Mouse (Mus musculus) intestine, embryonic 15.5 days (tissue): ENCODE measurements at regions not wholly inside any gene's neighbourhood (a gene's known extent, or its start where the extent isn't known, plus 50 kb on each side); places are given as distances from the start of the nearest gene placed in this dataset.

ENCODE experiments used
- ATAC-seq: fragments of 200-750 bp; cut with Nextera tagmentation; 2 replicates; pipeline ENCODE4 v1.8.0; 2017; ENCODE audit warnings: moderate TSS enrichment, moderate library complexity
- H3K27ac ChIP-seq: fragments of 300-500 bp; sonication (generic); 2 replicates; pipeline ENCODE4 v1.5.1; 2015; ENCODE audit warnings: mild to moderate bottlenecking, inconsistent platforms
- H3K27me3 ChIP-seq: fragments of 300-500 bp; sonication (generic); replicated peaks from 2 replicates; pipeline ENCODE4 v1.6.1; 2015; ENCODE audit warnings: inconsistent platforms
- H3K36me3 ChIP-seq: fragments of 300-500 bp; sonication (generic); 2 replicates; pipeline ENCODE4 v1.6.1; 2015; ENCODE audit warnings: inconsistent platforms
- H3K4me1 ChIP-seq: fragments of 300-500 bp; sonication (generic); replicated peaks from 2 replicates; pipeline ENCODE4 v1.6.1; 2015; ENCODE audit warnings: inconsistent platforms
- H3K4me2 ChIP-seq: fragments of 300-500 bp; sonication (generic); replicated peaks from 2 replicates; pipeline ENCODE4 v1.6.1; 2015; ENCODE audit warnings: mild to moderate bottlenecking, inconsistent platforms
- H3K4me3 ChIP-seq: fragments of 300-500 bp; sonication (generic); replicated peaks from 2 replicates; pipeline ENCODE4 v1.5.1; 2015; ENCODE audit warnings: inconsistent platforms
- H3K9ac ChIP-seq: fragments of 300-500 bp; sonication (generic); 2 replicates; pipeline ENCODE4 v1.6.1; 2015; ENCODE audit warnings: inconsistent platforms
- H3K9me3 ChIP-seq: fragments of 300-500 bp; sonication (generic); 2 replicates; pipeline ENCODE4 v1.6.1; 2016; ENCODE audit warnings: inconsistent platforms
- WGBS: fragments of 180-500 bp; shearing (Covaris S2); methylation state at CpG from one replicate; pipeline ENCODE4 v1.1.7; 2015; 5-methylcytosine and 5-hydroxymethylcytosine counted together

GRCm38 (mm10) chr1:35663006-35663405 lies 405.2 kb upstream of the Hs6st1 start:
- H3K9ac ChIP-seq = no peak overlapping the region
- no peaks in the 10 kb centered on the region for H3K36me3 ChIP-seq
- 84% methylated on average over 4 of the region's 4 CpGs for WGBS
- H3K9me3 ChIP-seq = no peaks in the 10 kb centered on the region
- no peak overlapping the region for H3K4me3 ChIP-seq
- H3K4me1 ChIP-seq = no peaks in the 10 kb centered on the region
- H3K27me3 ChIP-seq = no peaks in the 10 kb centered on the region
- H3K4me2 ChIP-seq = no peak overlapping the region
- ATAC-seq = no peak
- H3K27ac ChIP-seq = no peak overlapping the region

GRCm38 (mm10) chr1:35673524-35673923 lies 394.7 kb upstream of the Hs6st1 start:
- Histone ChIP-seq H3K9me3 (no peaks in the 10 kb centered on the region), H3K4me3 (no peak overlapping the region)
- ATAC-seq = no peak

GRCm38 (mm10) chr1:35673992-35674391 lies 394.2 kb upstream of the Hs6st1 start:
- 88% methylated on average over 1 of the region's 1 CpGs for WGBS
- H3K9me3 ChIP-seq = no peaks in the 10 kb centered on the region
- ATAC-seq = no peak
- H3K4me1 ChIP-seq = no peaks in the 10 kb centered on the region
- no peak overlapping the region for H3K9ac ChIP-seq
- H3K27ac ChIP-seq = no peak overlapping the region
- no peak overlapping the region for H3K4me2 ChIP-seq
- no peaks in the 10 kb centered on the region for H3K36me3 ChIP-seq
- H3K4me3 ChIP-seq = no peak overlapping the region
- no peaks in the 10 kb centered on the region for H3K27me3 ChIP-seq

More at GRCm38 (mm10) chr1:35673524-35673923, 394.7 kb upstream of the Hs6st1 start:
- H3K27me3 ChIP-seq = no peaks in the 10 kb centered on the region
- H3K4me2 ChIP-seq = no peak overlapping the region
- H3K4me1 ChIP-seq = no peaks in the 10 kb centered on the region
- no peak overlapping the region for H3K9ac ChIP-seq
- H3K27ac ChIP-seq = no peak overlapping the region
- 84% methylated on average over 4 of the region's 4 CpGs for WGBS
- H3K36me3 ChIP-seq = no peaks in the 10 kb centered on the region

- no peak overlapping the region for H3K4me3 ChIP-seq
- no peak for ATAC-seq
- H3K4me2 ChIP-seq = no peak overlapping the region
- no peaks in the 10 kb centered on the region for H3K9me3 ChIP-seq
- no peak overlapping the region for H3K27ac ChIP-seq
- WGBS = 79% methylated on average over 8 of the region's 8 CpGs
- H3K9ac ChIP-seq = no peak overlapping the region
- no peaks in the 10 kb centered on the region for H3K4me1 ChIP-seq
- H3K27me3 ChIP-seq = no peaks in the 10 kb centered on the region
- H3K36me3 ChIP-seq = no peaks in the 10 kb centered on the region
Observed at GRCm38 (mm10) chr1:35682511-35682949, 385.7 kb upstream of the Hs6st1 start.

GRCm38 (mm10) chr1:35685651-35686050 lies 382.5 kb upstream of the Hs6st1 start:
- 46% methylated on average over 6 of the region's 6 CpGs for WGBS
- ATAC-seq = no peak
- Histone ChIP-seq H3K4me2 (no peak overlapping the region), H3K9me3 (no peaks in the 10 kb centered on the region), H3K4me3 (no peak overlapping the region), H3K9ac (no peak overlapping the region), H3K4me1 (no peaks in the 10 kb centered on the region; the same call in 1 of the 2 replicates), H3K36me3 (no peaks in the 10 kb centered on the region), H3K27ac (no peak overlapping the region), H3K27me3 (no peaks in the 10 kb centered on the region)

- no peaks in the 10 kb centered on the region for H3K4me1 ChIP-seq
- no peaks in the 10 kb centered on the region for H3K9me3 ChIP-seq
- H3K4me2 ChIP-seq = no peak overlapping the region
- H3K36me3 ChIP-seq = no peaks in the 10 kb centered on the region
- H3K9ac ChIP-seq = no peak overlapping the region
- no peak overlapping the region for H3K4me3 ChIP-seq
- H3K27me3 ChIP-seq = no peaks in the 10 kb centered on the region
- no peak overlapping the region for H3K27ac ChIP-seq
- WGBS = 53% methylated on average over 3 of the region's 3 CpGs
- ATAC-seq = no peak
Observed at GRCm38 (mm10) chr1:35694349-35694748, 373.9 kb upstream of the Hs6st1 start.

- Histone ChIP-seq H3K9ac (no peak overlapping the region), H3K9me3 (no peaks in the 10 kb centered on the region), H3K27me3 (no peaks in the 10 kb centered on the region), H3K36me3 (no peaks in the 10 kb centered on the region), H3K4me1 (no peaks in the 10 kb centered on the region), H3K4me3 (no peak overlapping the region), H3K27ac (no peak overlapping the region), H3K4me2 (no peak overlapping the region)
- no peak for ATAC-seq
- 70% methylated on average over 15 of the region's 15 CpGs for WGBS
Observed at GRCm38 (mm10) chr1:35694775-35695591, 373.2 kb upstream of the Hs6st1 start.

GRCm38 (mm10) chr1:35697218-35697617 lies 371.0 kb upstream of the Hs6st1 start:
- ATAC-seq = no peak
- no peak overlapping the region for H3K4me3 ChIP-seq
- no peaks in the 10 kb centered on the region for H3K27me3 ChIP-seq
- H3K36me3 ChIP-seq = no peaks in the 10 kb centered on the region
- no peaks in the 10 kb centered on the region for H3K9me3 ChIP-seq
- H3K27ac ChIP-seq = no peak overlapping the region
- no peak overlapping the region for H3K9ac ChIP-seq
- WGBS = 39% methylated on average over 4 of the region's 4 CpGs
- no peaks in the 10 kb centered on the region for H3K4me1 ChIP-seq
- H3K4me2 ChIP-seq = no peak overlapping the region

- no peak for ATAC-seq
- H3K27me3 ChIP-seq = no peaks in the 10 kb centered on the region
- no peak overlapping the region for H3K4me2 ChIP-seq
- H3K4me3 ChIP-seq = no peak overlapping the region
- no peaks in the 10 kb centered on the region for H3K9me3 ChIP-seq
- WGBS = 37% methylated on average over 10 of the region's 10 CpGs
- H3K36me3 ChIP-seq = no peaks in the 10 kb centered on the region
- no peak overlapping the region for H3K27ac ChIP-seq
- no peak overlapping the region for H3K9ac ChIP-seq
- no peaks in the 10 kb centered on the region for H3K4me1 ChIP-seq
Observed at GRCm38 (mm10) chr1:35697834-35698500, 370.2 kb upstream of the Hs6st1 start.

- peak; percentile 90 for ATAC-seq
Observed at GRCm38 (mm10) chr1:35702585-35702984, 365.6 kb upstream of the Hs6st1 start.

GRCm38 (mm10) chr1:35706336-35706735 lies 361.9 kb upstream of the Hs6st1 start:
- Histone ChIP-seq H3K4me2 (no peak overlapping the region), H3K9me3 (no peaks in the 10 kb centered on the region), H3K27ac (no peak overlapping the region), H3K9ac (no peak overlapping the region), H3K36me3 (no peaks in the 10 kb centered on the region), H3K4me3 (no peak overlapping the region), H3K27me3 (no peaks in the 10 kb centered on the region), H3K4me1 (no peaks in the 10 kb centered on the region)
- ATAC-seq = no peak
- WGBS = 78% methylated on average over 6 of the region's 6 CpGs

More at GRCm38 (mm10) chr1:35702585-35702984, 365.6 kb upstream of the Hs6st1 start:
- H3K9ac ChIP-seq = no peak overlapping the region
- H3K4me3 ChIP-seq = no peak overlapping the region
- H3K4me1 ChIP-seq = no peaks in the 10 kb centered on the region
- no peaks in the 10 kb centered on the region for H3K9me3 ChIP-seq
- H3K27me3 ChIP-seq = no peaks in the 10 kb centered on the region
- WGBS = 33% methylated on average over 1 of the region's 1 CpGs
- no peak overlapping the region for H3K4me2 ChIP-seq
- H3K36me3 ChIP-seq = no peaks in the 10 kb centered on the region
- no peak overlapping the region for H3K27ac ChIP-seq

- ATAC-seq = no peak
- no peak overlapping the region for H3K27ac ChIP-seq
- H3K4me3 ChIP-seq = no peak overlapping the region
- no peaks in the 10 kb centered on the region for H3K27me3 ChIP-seq
- no peaks in the 10 kb centered on the region for H3K36me3 ChIP-seq
- 83% methylated on average over 2 of the region's 2 CpGs for WGBS
- no peak overlapping the region for H3K9ac ChIP-seq
- H3K9me3 ChIP-seq = no peaks in the 10 kb centered on the region
- no peak overlapping the region for H3K4me2 ChIP-seq
- no peaks in the 10 kb centered on the region for H3K4me1 ChIP-seq
Observed at GRCm38 (mm10) chr1:35708176-35708788, 359.9 kb upstream of the Hs6st1 start.
